Mouse (Mus musculus): ENCODE measurements at regions not wholly inside any gene's neighbourhood (a gene's known extent, or its start where the extent isn't known, plus 50 kb on each side); places are given as distances from the start of the nearest gene placed in this dataset.

GRCm38 (mm10) chr3:149530026-149530607 lies 539.8 kb upstream of the Adgrl2 start:
- H3K4me1 ChIP-seq: no peaks in the 10 kb centered on the region
- no peaks in the 10 kb centered on the region for H3K27me3 ChIP-seq (replicated peaks)
- H3K4me2 ChIP-seq: no peak overlapping the region
- no peaks in the 10 kb centered on the region for H3K36me3 ChIP-seq
- no peak overlapping the region for H3K4me3 ChIP-seq (replicated peaks)
- no peaks in the 10 kb centered on the region for H3K9me3 ChIP-seq (replicated peaks)
- H3K27ac ChIP-seq (replicated peaks): no peak overlapping the region
- 85% methylated on average over 13 of the region's 13 CpGs for WGBS
- no peak for ATAC-seq (ENCODE audit: low FRiP score)
- H3K9ac ChIP-seq (replicated peaks): no peak overlapping the region

GRCm38 (mm10) chr3:149526509-149526908 lies 536.2 kb upstream of the Adgrl2 start:
- Histone ChIP-seq H3K9ac (replicated peaks) (no peak overlapping the region), H3K27me3 (replicated peaks) (no peaks in the 10 kb centered on the region), H3K4me1 (no peaks in the 10 kb centered on the region), H3K4me2 (no peak overlapping the region), H3K36me3 (no peaks in the 10 kb centered on the region), H3K9me3 (replicated peaks) (no peaks in the 10 kb centered on the region), H3K27ac (replicated peaks) (no peak overlapping the region), H3K4me3 (replicated peaks) (no peak overlapping the region)
- WGBS: 98% methylated on average over 3 of the region's 3 CpGs
- no peak for ATAC-seq (ENCODE audit: low FRiP score)

- Histone ChIP-seq H3K27me3 (replicated peaks) (0 out of 2 replicates have a peak, but pooled peaks cover 4% of the 10 kb centered on the region), H3K36me3 (no peaks in the 10 kb centered on the region), H3K4me1 (peaks cover 15% of the 10 kb centered on the region; the same call in 1 of the 2 replicates), H3K4me3 (replicated peaks) (peak overlapping the region; percentile 46), H3K9ac (replicated peaks) (peak overlapping the region; percentile 51), H3K4me2 (peak overlapping the region; percentile 88), H3K27ac (replicated peaks) (no peak overlapping the region), H3K9me3 (replicated peaks) (no peaks in the 10 kb centered on the region)
- no peak for ATAC-seq (ENCODE audit: low FRiP score)
- 10% methylated on average over 15 of the region's 15 CpGs for WGBS
Measured at GRCm38 (mm10) chr3:149519575-149519929, 529.2 kb upstream of the Adgrl2 start.

- 0 out of 2 replicates have a peak, but pooled peaks cover 4% of the 10 kb centered on the region for H3K27me3 ChIP-seq (replicated peaks)
- H3K36me3 ChIP-seq: no peaks in the 10 kb centered on the region
- peak overlapping the region; percentile 51 for H3K9ac ChIP-seq (replicated peaks)
- no peaks in the 10 kb centered on the region for H3K9me3 ChIP-seq (replicated peaks)
- H3K4me3 ChIP-seq (replicated peaks): peak overlapping the region; percentile 46
- 1% methylated on average over 27 of the region's 27 CpGs for WGBS
- H3K4me2 ChIP-seq: peak overlapping the region; percentile 88
- H3K27ac ChIP-seq (replicated peaks): no peak overlapping the region
- no peak for ATAC-seq (ENCODE audit: low FRiP score)
- H3K4me1 ChIP-seq: peaks cover 15% of the 10 kb centered on the region; the same call in 1 of the 2 replicates
Measured at GRCm38 (mm10) chr3:149518928-149519574, 528.7 kb upstream of the Adgrl2 start.

- no peak overlapping the region for H3K4me2 ChIP-seq
- 0 out of 2 replicates have a peak, but pooled peaks cover 4% of the 10 kb centered on the region for H3K27me3 ChIP-seq (replicated peaks)
- no peaks in the 10 kb centered on the region for H3K9me3 ChIP-seq (replicated peaks)
- no peak overlapping the region for H3K4me3 ChIP-seq (replicated peaks)
- WGBS: 41% methylated on average over 11 of the region's 11 CpGs
- H3K9ac ChIP-seq (replicated peaks): no peak overlapping the region
- no peak for ATAC-seq (ENCODE audit: low FRiP score)
- H3K4me1 ChIP-seq: peaks cover 15% of the 10 kb centered on the region; the same call in 1 of the 2 replicates
- H3K27ac ChIP-seq (replicated peaks): no peak overlapping the region
- no peaks in the 10 kb centered on the region for H3K36me3 ChIP-seq
Measured at GRCm38 (mm10) chr3:149517537-149517936, 527.2 kb upstream of the Adgrl2 start.

GRCm38 (mm10) chr3:149509178-149509577 lies 518.8 kb upstream of the Adgrl2 start:
- no peak overlapping the region for H3K9ac ChIP-seq (replicated peaks)
- 91% methylated on average over 6 of the region's 6 CpGs for WGBS
- no peaks in the 10 kb centered on the region for H3K36me3 ChIP-seq
- no peaks in the 10 kb centered on the region for H3K4me1 ChIP-seq
- no peak overlapping the region for H3K27ac ChIP-seq (replicated peaks)
- H3K27me3 ChIP-seq (replicated peaks): no peaks in the 10 kb centered on the region
- ATAC-seq (ENCODE audit: low FRiP score): no peak
- no peak overlapping the region for H3K4me3 ChIP-seq (replicated peaks)
- no peak overlapping the region for H3K4me2 ChIP-seq
- no peaks in the 10 kb centered on the region for H3K9me3 ChIP-seq (replicated peaks)

- Histone ChIP-seq H3K27me3 (replicated peaks) (no peaks in the 10 kb centered on the region), H3K9ac (replicated peaks) (no peak overlapping the region), H3K36me3 (no peaks in the 10 kb centered on the region), H3K4me2 (no peak overlapping the region), H3K4me1 (no peaks in the 10 kb centered on the region), H3K4me3 (replicated peaks) (no peak overlapping the region), H3K27ac (replicated peaks) (no peak overlapping the region), H3K9me3 (replicated peaks) (no peaks in the 10 kb centered on the region)
- 94% methylated on average over 10 of the region's 10 CpGs for WGBS
- ATAC-seq (ENCODE audit: low FRiP score): no peak
Measured at GRCm38 (mm10) chr3:149508671-149509070, 518.3 kb upstream of the Adgrl2 start.

- WGBS: 89% methylated on average over 9 of the region's 9 CpGs
- no peak for ATAC-seq (ENCODE audit: low FRiP score)
- no peak overlapping the region for H3K27ac ChIP-seq (replicated peaks)
- no peak overlapping the region for H3K4me2 ChIP-seq
- no peaks in the 10 kb centered on the region for H3K36me3 ChIP-seq
- no peak overlapping the region for H3K9ac ChIP-seq (replicated peaks)
- no peaks in the 10 kb centered on the region for H3K4me1 ChIP-seq
- no peaks in the 10 kb centered on the region for H3K27me3 ChIP-seq (replicated peaks)
- no peaks in the 10 kb centered on the region for H3K9me3 ChIP-seq (replicated peaks)
- H3K4me3 ChIP-seq (replicated peaks): no peak overlapping the region
Measured at GRCm38 (mm10) chr3:149505692-149506091, 515.3 kb upstream of the Adgrl2 start.

- Histone ChIP-seq H3K4me3 (replicated peaks) (no peak overlapping the region), H3K4me1 (no peaks in the 10 kb centered on the region), H3K27ac (replicated peaks) (no peak overlapping the region), H3K27me3 (replicated peaks) (no peaks in the 10 kb centered on the region), H3K9me3 (replicated peaks) (no peaks in the 10 kb centered on the region), H3K36me3 (no peaks in the 10 kb centered on the region), H3K9ac (replicated peaks) (no peak overlapping the region), H3K4me2 (no peak overlapping the region)
- WGBS: 95% methylated on average over 2 of the region's 2 CpGs
- ATAC-seq (ENCODE audit: low FRiP score): no peak
Measured at GRCm38 (mm10) chr3:149503992-149504391, 513.6 kb upstream of the Adgrl2 start.

- no peak overlapping the region for H3K4me3 ChIP-seq (replicated peaks)
- no peaks in the 10 kb centered on the region for H3K9me3 ChIP-seq (replicated peaks)
- no peak overlapping the region for H3K4me2 ChIP-seq
- ATAC-seq (ENCODE audit: low FRiP score): no peak
- no peaks in the 10 kb centered on the region for H3K36me3 ChIP-seq
- WGBS: 87% methylated on average over 3 of the region's 3 CpGs
- no peak overlapping the region for H3K27ac ChIP-seq (replicated peaks)
- no peak overlapping the region for H3K9ac ChIP-seq (replicated peaks)
- no peaks in the 10 kb centered on the region for H3K4me1 ChIP-seq
- no peaks in the 10 kb centered on the region for H3K27me3 ChIP-seq (replicated peaks)
Measured at GRCm38 (mm10) chr3:149500130-149500529, 509.8 kb upstream of the Adgrl2 start.

GRCm38 (mm10) chr3:149498765-149499164 lies 508.4 kb upstream of the Adgrl2 start:
- H3K4me2 ChIP-seq: no peak overlapping the region
- 61% methylated on average over 1 of the region's 1 CpGs for WGBS
- H3K9ac ChIP-seq (replicated peaks): no peak overlapping the region
- no peaks in the 10 kb centered on the region for H3K36me3 ChIP-seq
- H3K27ac ChIP-seq (replicated peaks): no peak overlapping the region
- H3K9me3 ChIP-seq (replicated peaks): no peaks in the 10 kb centered on the region
- H3K4me3 ChIP-seq (replicated peaks): no peak overlapping the region
- H3K4me1 ChIP-seq: no peaks in the 10 kb centered on the region
- H3K27me3 ChIP-seq (replicated peaks): no peaks in the 10 kb centered on the region
- ATAC-seq (ENCODE audit: low FRiP score): no peak

- no peak overlapping the region for H3K4me3 ChIP-seq (replicated peaks)
- H3K27me3 ChIP-seq (replicated peaks): no peaks in the 10 kb centered on the region
- no peak overlapping the region for H3K9ac ChIP-seq (replicated peaks)
- H3K36me3 ChIP-seq: no peaks in the 10 kb centered on the region
- H3K4me1 ChIP-seq: no peaks in the 10 kb centered on the region
- no peak for ATAC-seq (ENCODE audit: low FRiP score)
- no peaks in the 10 kb centered on the region for H3K9me3 ChIP-seq (replicated peaks)
- H3K27ac ChIP-seq (replicated peaks): no peak overlapping the region
- H3K4me2 ChIP-seq: no peak overlapping the region
- WGBS: 89% methylated on average over 10 of the region's 10 CpGs
Measured at GRCm38 (mm10) chr3:149496829-149497471, 506.6 kb upstream of the Adgrl2 start.

Data from neural tube, embryonic 15.5 days (tissue).